In the genomic region with DNA sequence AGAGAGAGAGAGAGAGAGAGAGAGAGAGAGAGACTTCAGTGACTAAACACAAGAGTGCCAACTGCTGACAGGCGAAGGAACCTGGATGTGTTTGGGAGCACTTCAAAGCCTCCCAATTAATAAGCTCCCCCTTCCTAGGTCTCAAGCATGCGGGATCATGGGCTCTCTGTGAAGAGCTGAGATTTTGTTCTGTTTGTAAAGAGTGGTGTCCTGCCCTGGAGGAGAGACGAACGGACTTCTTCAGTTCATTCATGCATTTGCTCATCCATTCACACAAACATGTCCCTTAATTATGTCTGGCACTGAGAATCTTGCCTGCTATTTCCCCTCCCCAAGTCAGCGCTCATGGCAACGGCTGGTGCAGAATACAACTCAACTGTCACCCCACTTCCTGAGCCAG, we compare ENCODE assay signal across 8 mouse cellular contexts. TPM values are rescaled to one million over a fixed set of nuclear protein-coding genes. Genes with fewer than 3 reads are reported as not detected.
A peak's percentile ranks its signal among the peaks of the same experiment; 100 is the strongest.
DNase-seq lines count a peak whose midpoint lies in the region; ATAC-seq and TF ChIP-seq lines count a peak whose summit lies in the region.

No protein-coding gene starts in this region.

- no peaks in the 10 kb centered on the region for H3K9me3 ChIP-seq in kidney, postnatal 0 days (replicated peaks; ENCODE audit: low read length)
- H3K9me3 ChIP-seq in forebrain, embryonic 10.5 days = no peaks in the 10 kb centered on the region

- DNase-seq in kidney, postnatal 0 days (ENCODE audit: low spot score) = no peak
- no peak for DNase-seq in kidney, postnatal 14 days
- no peak for DNase-seq in forebrain, embryonic 10.5 days (ENCODE audit: extremely low spot score, low spot score)
- peak; percentile 23 to 29 for DNase-seq in layer of hippocampus, postnatal 36 days
- peak; percentile 42 for DNase-seq in retina, embryonic 14.5 days (ENCODE audit: low spot score)
- DNase-seq in ovary, adult 18-20 months (ENCODE audit: low spot score) = no peak
- DNase-seq in heart, adult 8-10 months (ENCODE audit: low spot score) = no peak

- ATAC-seq in kidney, postnatal 0 days (replicated peaks; ENCODE audit: low FRiP score, low read depth) = no peak
- no peak for ATAC-seq in megakaryocyte-erythroid progenitor cell, adult 5-6 weeks (replicated peaks; ENCODE audit: low FRiP score, low TSS enrichment, poor library complexity, severe bottlenecking)

- peak overlapping the region; percentile 97 for H3K4me2 ChIP-seq in kidney, postnatal 0 days (ENCODE audit: low read length)

- H3K9ac ChIP-seq in kidney, postnatal 0 days (ENCODE audit: low read depth, low read length) = no peak overlapping the region

- peak overlapping the region; percentile 56 for H3K4me3 ChIP-seq in kidney, postnatal 0 days (replicated peaks; ENCODE audit: low read depth, low read length)
- peak overlapping the region; percentile 78 for H3K4me3 ChIP-seq in forebrain, embryonic 10.5 days

- H3K36me3 ChIP-seq in kidney, postnatal 0 days (ENCODE audit: insufficient read depth, low read length) = no peaks in the 10 kb centered on the region
- no peaks in the 10 kb centered on the region for H3K36me3 ChIP-seq in forebrain, embryonic 10.5 days (replicated peaks)

- TF ChIP-seq CTCF in kidney, postnatal 0 days (IDR thresholded peaks at IDR 0.05; ENCODE audit: low read depth) = no peak

- H3K27me3 ChIP-seq in kidney, postnatal 0 days (ENCODE audit: insufficient read depth, low read length) = peaks cover 15% of the 10 kb centered on the region
- H3K27me3 ChIP-seq in forebrain, embryonic 10.5 days (ENCODE audit: poor library complexity, severe bottlenecking) = peaks cover 65% of the 10 kb centered on the region

- no peak overlapping the region for H3K27ac ChIP-seq in kidney, postnatal 0 days
- H3K27ac ChIP-seq in forebrain, embryonic 10.5 days = no peak overlapping the region

- 4% methylated on average over 6 of the region's 6 CpGs for WGBS in kidney, postnatal 0 days
- WGBS in forebrain, embryonic 10.5 days = 2% methylated on average over 6 of the region's 6 CpGs

- peaks cover 17% of the 10 kb centered on the region; the same call in 1 of the 2 replicates for H3K4me1 ChIP-seq in kidney, postnatal 0 days (replicated peaks; ENCODE audit: insufficient read depth, low read length)
- H3K4me1 ChIP-seq in forebrain, embryonic 10.5 days = peaks cover 35% of the 10 kb centered on the region

RNA-seq across cellular contexts. Expression of gene Mdga2, which starts 2.3 kb away (rescaled TPM):
- polyA plus RNA-seq in kidney, postnatal 0 days (2015; fragmentation: Nextera tagmentation; extraction: Ambion mirVana) = 1.3 and 1.6 TPM in 2 replicates
- polyA plus RNA-seq in forebrain, embryonic 10.5 days (2016; fragmentation: Nextera tagmentation; extraction: Ambion mirVana) = 2.5 and 3.8 TPM in 2 replicates
- total RNA-seq in layer of hippocampus, postnatal 36 days (2021) = 10 to 100 TPM; 46.3 to 54.0 TPM
- total RNA-seq in megakaryocyte-erythroid progenitor cell, adult 5-6 weeks (2014; fragmentation: Nextera tagmentation) = not detected in 2 replicates
- total RNA-seq in megakaryocyte-erythroid progenitor cell, adult 5-6 weeks (2017) = not detected in 2 replicates
- total RNA-seq in heart, adult 8-10 months (2022) = under 1 TPM; 0.17 to 0.60 (median 0.38) TPM

Comparison
In these comparisons a context has a peak if more than half of its experiments do, and no peak if none do; other contexts are left out.
1. DNase-seq: peak in layer of hippocampus, postnatal 36 days (2 of 2) and retina, embryonic 14.5 days (single experiment); none in kidney, postnatal 0 days (single experiment), kidney, postnatal 14 days (single experiment), forebrain, embryonic 10.5 days (single experiment), ovary, adult 18-20 months (single experiment) and heart, adult 8-10 months (single experiment).
2. RNA of gene Mdga2, which starts 2.3 kb away (total RNA-seq): 46.3 to 54.0 TPM in layer of hippocampus, postnatal 36 days; 0.17 to 0.60 TPM in heart, adult 8-10 months and not detected in megakaryocyte-erythroid progenitor cell, adult 5-6 weeks; every median in the first group is over 10 times any median in the second.